Mouse (Mus musculus) right cerebral cortex, postnatal 10 days (tissue): Measurements from ENCODE around the gene Vav3.

Experiments used
- DNase-seq, 2 experiments: peaks; one replicate each; pipeline ENCODE4 v3.0.0; 2021; ENCODE audit warnings: low spot score in 2 of 2

Gene Vav3

GRCm38 (mm10) chr3:109352690-109353089 lies 12.2 kb downstream of the Vav3 start:
- no peak for DNase-seq

GRCm38 (mm10) chr3:109353814-109354213 lies 13.4 kb downstream of the Vav3 start:
- no peak for DNase-seq

GRCm38 (mm10) chr3:109355158-109355557 lies 14.7 kb downstream of the Vav3 start:
- DNase-seq, result no peak

- DNase-seq, result no peak
Measured at GRCm38 (mm10) chr3:109360746-109361145, 20.3 kb downstream of the Vav3 start.

- no peak for DNase-seq
Measured at GRCm38 (mm10) chr3:109361882-109362281, 21.4 kb downstream of the Vav3 start.

GRCm38 (mm10) chr3:109362310-109362709 lies 21.9 kb downstream of the Vav3 start:
- no peak for DNase-seq

- no peak for DNase-seq
Measured at GRCm38 (mm10) chr3:109363522-109363921, 23.1 kb downstream of the Vav3 start.

GRCm38 (mm10) chr3:109365875-109366274 lies 25.4 kb downstream of the Vav3 start:
- DNase-seq, result no peak

GRCm38 (mm10) chr3:109366411-109366851 lies 26.0 kb downstream of the Vav3 start:
- peak; percentile 54 to 58 for DNase-seq

- peak; percentile 31 to 33 for DNase-seq
Measured at GRCm38 (mm10) chr3:109368383-109369289, 28.2 kb downstream of the Vav3 start.

- no peak for DNase-seq
Measured at GRCm38 (mm10) chr3:109371576-109371975, 31.1 kb downstream of the Vav3 start.

- DNase-seq, result no peak
Measured at GRCm38 (mm10) chr3:109372678-109373077, 32.2 kb downstream of the Vav3 start.

GRCm38 (mm10) chr3:109378278-109378677 lies 37.8 kb downstream of the Vav3 start:
- no peak for DNase-seq

GRCm38 (mm10) chr3:109378684-109379083 lies 38.2 kb downstream of the Vav3 start:
- DNase-seq, result no peak

- no peak for DNase-seq
Measured at GRCm38 (mm10) chr3:109388730-109389129, 48.3 kb downstream of the Vav3 start.

GRCm38 (mm10) chr3:109401527-109401926 lies 61.1 kb downstream of the Vav3 start:
- no peak for DNase-seq

GRCm38 (mm10) chr3:109411294-109411693 lies 70.8 kb downstream of the Vav3 start:
- no peak for DNase-seq

- DNase-seq, result no peak
Measured at GRCm38 (mm10) chr3:109420403-109420802, 80.0 kb downstream of the Vav3 start.

GRCm38 (mm10) chr3:109421019-109421418 lies 80.6 kb downstream of the Vav3 start:
- no peak for DNase-seq

GRCm38 (mm10) chr3:109423440-109424079 lies 83.1 kb downstream of the Vav3 start:
- no peak for DNase-seq

GRCm38 (mm10) chr3:109431285-109431684 lies 90.8 kb downstream of the Vav3 start:
- DNase-seq, result no peak

GRCm38 (mm10) chr3:109438552-109438951 lies 98.1 kb downstream of the Vav3 start:
- no peak for DNase-seq

GRCm38 (mm10) chr3:109439253-109439652 lies 98.8 kb downstream of the Vav3 start:
- no peak for DNase-seq
